Mouse (Mus musculus) lung, embryonic 14.5 days (tissue): ENCODE measurements around the gene Fam32a. TPM values are rescaled to one million over a fixed set of nuclear protein-coding genes. Genes with fewer than 3 reads are reported as not detected.

Experiments
- ATAC-seq: fragments of 200-750 bp; cut with Nextera tagmentation; 2 replicates; pipeline ENCODE4 v1.8.0; 2017; ENCODE audit warnings: mild to moderate bottlenecking, moderate TSS enrichment, moderate library complexity; ENCODE audit not compliant: insufficient read depth
- DNase-seq: peaks from one replicate; pipeline ENCODE4 v3.0.0-alpha.2; 2015
- H3K27ac ChIP-seq: fragments of 300-500 bp; sonication (generic); 2 replicates; pipeline ENCODE4 v1.5.1; 2014; ENCODE audit warnings: low read depth, mild to moderate bottlenecking, moderate library complexity
- H3K27me3 ChIP-seq: fragments of 300-500 bp; sonication (generic); 2 replicates; pipeline ENCODE4 v1.6.1; 2014; ENCODE audit warnings: low read length, control low read depth; ENCODE audit not compliant: insufficient read depth
- H3K36me3 ChIP-seq: fragments of 300-500 bp; sonication (generic); 2 replicates; pipeline ENCODE4 v1.6.1; 2014; ENCODE audit warnings: control low read depth; ENCODE audit not compliant: insufficient read depth
- H3K4me1 ChIP-seq: fragments of 300-500 bp; sonication (generic); 2 replicates; pipeline ENCODE4 v1.6.1; 2014; ENCODE audit warnings: antibody characterized with exemption, control low read depth; ENCODE audit not compliant: insufficient read depth
- H3K4me2 ChIP-seq: fragments of 300-500 bp; sonication (generic); 2 replicates; pipeline ENCODE4 v1.6.1; 2014; ENCODE audit warnings: mild to moderate bottlenecking
- H3K4me3 ChIP-seq: fragments of 300-500 bp; sonication (generic); 2 replicates; pipeline ENCODE4 v1.5.1; 2014; ENCODE audit warnings: low read depth, low read length
- H3K9ac ChIP-seq: fragments of 300-500 bp; sonication (generic); 2 replicates; pipeline ENCODE4 v1.6.1; 2014
- H3K9me3 ChIP-seq: fragments of 300-500 bp; sonication (generic); 2 replicates; pipeline ENCODE4 v1.6.1; 2016; ENCODE audit warnings: low read depth, low read length, control low read depth
- CTCF ChIP-seq: IDR thresholded peaks from 2 replicates; pipeline ENCODE4 v1.5.1; 2016; ENCODE audit warnings: antibody characterized with exemption, low read depth
- WGBS: fragments of 180-500 bp; shearing (Covaris S2); extraction: QIAGEN DNeasy Blood & Tissue Kit; methylation state at CpG from one replicate; pipeline ENCODE4 v1.1.7; 2014; 5-methylcytosine and 5-hydroxymethylcytosine counted together
- polyA plus RNA-seq: library from polyadenylated mRNA; unstranded; fragments of >200 nt; fragmentation: Nextera tagmentation; extraction: Ambion mirVana; gene quantifications from 2 replicates; pipeline ENCODE4 v1.2.1, GENCODE M21; 2014

Fam32a gene
- polyA plus RNA-seq, 1 experiment from 2014 or later: 65.3 TPM

DNA sequence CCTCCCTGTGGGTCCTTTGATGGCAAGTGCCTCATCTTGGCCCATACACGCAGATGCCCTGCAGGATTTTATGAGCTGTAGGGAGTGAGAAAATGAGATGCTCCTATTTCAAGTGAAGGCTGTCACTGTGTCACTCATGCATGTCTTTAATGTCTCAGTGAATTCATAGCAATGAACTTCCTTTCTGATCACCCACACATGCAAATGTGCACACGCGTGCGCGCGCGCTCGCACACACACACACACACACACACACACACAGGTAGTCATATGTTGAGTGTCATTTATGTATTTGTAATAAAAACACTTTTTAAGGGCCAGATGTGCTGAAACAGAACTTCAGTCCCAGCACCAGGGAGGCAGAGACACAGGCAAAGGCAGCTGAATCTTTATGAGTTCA, 47.6 kb downstream of the Fam32a start:
- H3K4me1 ChIP-seq: no peaks in the 10 kb centered on the region
- no peaks in the 10 kb centered on the region for H3K9me3 ChIP-seq
- no peaks in the 10 kb centered on the region for H3K27me3 ChIP-seq
- no peak overlapping the region for H3K4me3 ChIP-seq
- no peak overlapping the region for H3K4me2 ChIP-seq
- no peak overlapping the region for H3K9ac ChIP-seq
- WGBS: 98% methylated on average over 8 of the region's 8 CpGs
- ATAC-seq (no peak), DNase-seq (no peak)
- H3K36me3 ChIP-seq: no peaks in the 10 kb centered on the region
- TF ChIP-seq CTCF: no peak
- no peak overlapping the region for H3K27ac ChIP-seq

GRCm38 (mm10) chr8:72268356-72268755, 48.8 kb downstream of the Fam32a start:
- peak; percentile 69; the same call in 1 of the 2 replicates for ATAC-seq
- no peak overlapping the region for H3K4me3 ChIP-seq
- no peaks in the 10 kb centered on the region for H3K27me3 ChIP-seq
- H3K4me2 ChIP-seq: 0 out of 2 replicates have a peak overlapping the region, but pooled peaks have one; percentile 20
- H3K4me1 ChIP-seq: no peaks in the 10 kb centered on the region
- WGBS: 66% methylated on average over 15 of the region's 15 CpGs
- H3K27ac ChIP-seq: peak overlapping the region; percentile 76
- H3K9ac ChIP-seq: no peak overlapping the region
- H3K36me3 ChIP-seq: no peaks in the 10 kb centered on the region
- DNase-seq: peak; percentile 80
- no peaks in the 10 kb centered on the region for H3K9me3 ChIP-seq
- no peak for TF ChIP-seq CTCF

DNA sequence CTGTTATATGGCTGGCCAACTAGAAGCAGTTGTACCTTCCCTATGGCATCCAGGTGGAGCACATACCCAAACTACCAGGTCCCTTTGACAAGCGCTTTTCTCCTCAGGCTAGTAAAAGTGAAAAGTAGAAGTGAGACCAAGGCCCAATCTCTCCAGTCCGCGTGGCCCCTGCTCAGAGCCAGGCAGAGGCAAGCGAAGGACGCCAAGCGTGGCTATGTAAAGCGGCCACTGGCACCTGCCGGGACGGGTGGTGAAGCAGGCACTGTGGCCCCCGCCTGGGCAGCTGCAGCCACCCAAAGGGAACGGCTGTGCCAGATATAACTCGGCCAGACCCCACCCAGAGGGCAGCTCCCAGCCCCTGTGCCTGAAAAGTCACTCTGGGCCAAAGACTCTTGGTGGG, 51.1 kb downstream of the Fam32a start:
- Histone ChIP-seq H3K4me3 (no peak overlapping the region), H3K9ac (no peak overlapping the region), H3K4me2 (no peak overlapping the region), H3K9me3 (no peaks in the 10 kb centered on the region), H3K36me3 (no peaks in the 10 kb centered on the region), H3K27me3 (no peaks in the 10 kb centered on the region), H3K27ac (no peak overlapping the region), H3K4me1 (no peaks in the 10 kb centered on the region)
- ATAC-seq (no peak), DNase-seq (no peak)
- 81% methylated on average over 12 of the region's 12 CpGs for WGBS
- no peak for TF ChIP-seq CTCF

DNA sequence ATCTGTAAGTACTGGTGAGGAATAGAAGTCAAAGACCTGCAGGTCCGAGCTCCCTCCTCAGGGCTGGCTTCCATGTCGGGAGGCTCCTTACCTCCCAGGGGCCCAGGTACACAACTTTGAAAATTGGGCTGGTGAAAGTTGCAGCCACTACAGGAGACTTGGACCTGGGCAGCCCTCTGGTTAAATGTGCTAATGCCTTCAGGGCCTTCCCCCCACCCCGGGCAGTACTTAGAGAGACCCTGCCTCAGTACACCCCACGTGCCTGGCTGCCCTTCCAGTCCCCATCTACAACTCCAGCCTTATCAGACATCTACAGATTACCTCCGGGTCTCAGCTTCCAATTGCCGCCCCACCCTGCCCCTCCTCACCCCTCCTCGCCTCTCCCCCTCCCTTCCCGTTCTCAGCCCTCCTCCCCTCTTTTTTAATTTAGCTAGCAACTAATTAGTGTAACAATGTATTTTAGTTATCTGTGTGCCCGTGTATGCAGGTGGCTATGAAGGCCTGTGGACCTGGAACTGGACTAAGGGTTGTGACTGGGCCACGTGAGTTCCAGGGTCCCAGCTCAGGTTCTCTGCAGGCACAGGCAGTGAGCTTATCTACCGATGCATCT, 51.6 kb downstream of the Fam32a start:
- no peak for DNase-seq
- no peaks in the 10 kb centered on the region for H3K36me3 ChIP-seq
- no peak overlapping the region for H3K9ac ChIP-seq
- no peaks in the 10 kb centered on the region for H3K9me3 ChIP-seq
- H3K27me3 ChIP-seq: no peaks in the 10 kb centered on the region
- TF ChIP-seq CTCF: no peak
- WGBS: 59% methylated on average over 11 of the region's 11 CpGs
- no peak overlapping the region for H3K27ac ChIP-seq
- no peak overlapping the region for H3K4me3 ChIP-seq
- no peaks in the 10 kb centered on the region for H3K4me1 ChIP-seq
- no peak overlapping the region for H3K4me2 ChIP-seq
- no peak for ATAC-seq

DNA sequence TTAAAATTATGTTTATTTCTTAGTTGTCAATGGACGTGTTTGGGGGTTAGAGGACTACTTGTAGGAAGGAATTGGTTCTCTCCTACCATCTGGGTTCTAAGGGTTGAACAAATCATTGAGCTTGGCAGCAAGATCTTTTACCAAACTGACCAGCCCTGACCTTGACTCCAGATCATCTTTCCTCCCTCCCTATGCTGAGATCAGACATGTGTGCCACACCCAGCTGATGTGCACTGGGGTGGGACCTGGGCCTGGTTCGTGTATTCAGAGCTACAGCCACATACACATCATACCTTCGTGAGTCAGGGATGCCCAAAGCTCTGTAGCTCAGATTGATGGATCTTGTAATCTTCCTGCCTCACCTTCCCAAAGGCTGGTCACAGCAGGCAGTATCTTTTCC, 52.2 kb downstream of the Fam32a start:
- H3K27ac ChIP-seq: no peak overlapping the region
- no peaks in the 10 kb centered on the region for H3K36me3 ChIP-seq
- no peak overlapping the region for H3K4me3 ChIP-seq
- no peaks in the 10 kb centered on the region for H3K4me1 ChIP-seq
- no peaks in the 10 kb centered on the region for H3K27me3 ChIP-seq
- no peaks in the 10 kb centered on the region for H3K9me3 ChIP-seq
- H3K9ac ChIP-seq: no peak overlapping the region
- 50% methylated on average over 3 of the region's 3 CpGs for WGBS
- DNase-seq (no peak), ATAC-seq (no peak)
- no peak overlapping the region for H3K4me2 ChIP-seq
- TF ChIP-seq CTCF: no peak

- DNase-seq (peak; percentile 80), ATAC-seq (no peak)
- Histone ChIP-seq H3K4me3 (no peak overlapping the region), H3K4me1 (no peaks in the 10 kb centered on the region), H3K9me3 (no peaks in the 10 kb centered on the region), H3K9ac (no peak overlapping the region), H3K4me2 (no peak overlapping the region), H3K27me3 (no peaks in the 10 kb centered on the region), H3K27ac (no peak overlapping the region), H3K36me3 (no peaks in the 10 kb centered on the region)
- peak; percentile 76 for TF ChIP-seq CTCF
- 22% methylated on average over 3 of the region's 3 CpGs for WGBS
Measured at GRCm38 (mm10) chr8:72272361-72272760, 52.8 kb downstream of the Fam32a start.

- no peaks in the 10 kb centered on the region for H3K27me3 ChIP-seq
- ATAC-seq (no peak), DNase-seq (no peak)
- H3K4me3 ChIP-seq: no peak overlapping the region
- H3K9me3 ChIP-seq: no peaks in the 10 kb centered on the region
- 70% methylated on average over 1 of the region's 1 CpGs for WGBS
- no peak for TF ChIP-seq CTCF
- H3K4me2 ChIP-seq: no peak overlapping the region
- H3K36me3 ChIP-seq: no peaks in the 10 kb centered on the region
- H3K27ac ChIP-seq: no peak overlapping the region
- H3K9ac ChIP-seq: no peak overlapping the region
- H3K4me1 ChIP-seq: no peaks in the 10 kb centered on the region
Measured at GRCm38 (mm10) chr8:72273111-72273770, 53.7 kb downstream of the Fam32a start.
